Mouse (Mus musculus): ENCODE results near the gene Zfp961.

- TF ChIP-seq POLR2A (IDR thresholded peaks at IDR 0.05; ENCODE audit: low read depth, low read length) (no peak), CTCF (IDR thresholded peaks at IDR 0.05; ENCODE audit: extremely low read depth, insufficient read depth, insufficient read length, insufficient replicate concordance) (no peak)
Measured at GRCm38 (mm10) chr8:71967261-71967660, 16.4 kb downstream of the Zfp961 start.

Measured in spleen, adult 2 months (tissue).